Mouse (Mus musculus) kidney, postnatal 0 days (tissue): ENCODE results near the gene Plekhm1. TPM values are rescaled to one million over a fixed set of nuclear protein-coding genes. Genes with fewer than 3 reads are reported as not detected.

Experiments
- ATAC-seq: fragments of 200-750 bp; cut with Nextera tagmentation; replicated peaks from 2 replicates; pipeline ENCODE4 v1.8.0; 2017; ENCODE audit warnings: low read depth, moderate number of reproducible peaks, moderate TSS enrichment, moderate library complexity; ENCODE audit not compliant: low FRiP score
- DNase-seq: peaks from one replicate; pipeline ENCODE4 v3.0.0-alpha.2; 2016; ENCODE audit warnings: low spot score
- H3K27ac ChIP-seq: fragments of 300-500 bp; sonication (generic); 2 replicates; pipeline ENCODE4 v1.5.1; 2014; ENCODE audit warnings: mild to moderate bottlenecking
- H3K27me3 ChIP-seq: fragments of 300-500 bp; sonication (generic); 2 replicates; pipeline ENCODE4 v1.6.1; 2014; ENCODE audit warnings: low read length, mixed read lengths; ENCODE audit not compliant: insufficient read depth
- H3K36me3 ChIP-seq: fragments of 300-500 bp; sonication (generic); 2 replicates; pipeline ENCODE4 v1.6.1; 2014; ENCODE audit warnings: low read length, mixed read lengths; ENCODE audit not compliant: insufficient read depth
- H3K4me1 ChIP-seq: fragments of 300-500 bp; sonication (generic); replicated peaks from 2 replicates; pipeline ENCODE4 v1.6.1; 2014; ENCODE audit warnings: antibody characterized with exemption, low read length, mixed read lengths; ENCODE audit not compliant: insufficient read depth
- H3K4me2 ChIP-seq: fragments of 300-500 bp; sonication (generic); 2 replicates; pipeline ENCODE4 v1.6.1; 2014; ENCODE audit warnings: mild to moderate bottlenecking, low read length, moderate library complexity, mixed read lengths
- H3K4me3 ChIP-seq: fragments of 300-500 bp; sonication (generic); replicated peaks from 2 replicates; pipeline ENCODE4 v1.5.1; 2014; ENCODE audit warnings: low read depth, low read length
- H3K9ac ChIP-seq: fragments of 300-500 bp; sonication (generic); 2 replicates; pipeline ENCODE4 v1.6.1; 2014; ENCODE audit warnings: low read depth, low read length
- H3K9me3 ChIP-seq: fragments of 300-500 bp; sonication (generic); replicated peaks from 2 replicates; pipeline ENCODE4 v1.6.1; 2016; ENCODE audit warnings: low read length, inconsistent platforms, mixed read lengths
- CTCF ChIP-seq: IDR thresholded peaks from 2 replicates; pipeline ENCODE4 v1.5.1; 2016; ENCODE audit warnings: antibody characterized with exemption, low read depth, mild to moderate bottlenecking, moderate library complexity
- WGBS: fragments of 180-500 bp; shearing (Covaris S2); extraction: QIAGEN DNeasy Blood & Tissue Kit; methylation state at CpG from one replicate; pipeline ENCODE4 v1.1.7; 2014; 5-methylcytosine and 5-hydroxymethylcytosine counted together
- polyA plus RNA-seq: library from polyadenylated mRNA; unstranded; fragments of >200 nt; fragmentation: Nextera tagmentation; extraction: Ambion mirVana; gene quantifications from 2 replicates; pipeline ENCODE4 v1.2.1, GENCODE M21; 2015

Plekhm1 gene
- polyA plus RNA-seq, 1 experiment from 2014 or later = 5.4 TPM

- H3K9me3 ChIP-seq = no peaks in the 10 kb centered on the region
- TF ChIP-seq CTCF = no peak
- H3K27me3 ChIP-seq = no peaks in the 10 kb centered on the region
- peak overlapping the region; percentile 51 for H3K27ac ChIP-seq
- H3K4me1 ChIP-seq = peaks cover 4% of the 10 kb centered on the region; the same call in 1 of the 2 replicates
- no peak overlapping the region for H3K4me3 ChIP-seq
- 0 out of 2 replicates have a peak overlapping the region, but pooled peaks have one; percentile 25 for H3K9ac ChIP-seq
- no peaks in the 10 kb centered on the region for H3K36me3 ChIP-seq
- peak; percentile 60 for ATAC-seq
- H3K4me2 ChIP-seq = no peak overlapping the region
- 48% methylated on average over 5 of the region's 5 CpGs for WGBS
- DNase-seq = no peak
Measured at GRCm38 (mm10) chr11:103346657-103347056, 65.8 kb downstream of the Plekhm1 start.

- Histone ChIP-seq H3K9me3 (no peaks in the 10 kb centered on the region), H3K27ac (peak overlapping the region; percentile 51), H3K4me1 (peaks cover 4% of the 10 kb centered on the region; the same call in 1 of the 2 replicates), H3K36me3 (no peaks in the 10 kb centered on the region), H3K27me3 (no peaks in the 10 kb centered on the region), H3K9ac (no peak overlapping the region), H3K4me3 (no peak overlapping the region), H3K4me2 (no peak overlapping the region)
- DNase-seq (no peak), ATAC-seq (no peak)
- TF ChIP-seq CTCF = no peak
- WGBS = 64% methylated on average over 7 of the region's 7 CpGs
Measured at GRCm38 (mm10) chr11:103346236-103346635, 66.3 kb downstream of the Plekhm1 start.

GRCm38 (mm10) chr11:103345408-103346091 lies 66.9 kb downstream of the Plekhm1 start:
- 83% methylated on average over 7 of the region's 7 CpGs for WGBS
- ATAC-seq = no peak
- Histone ChIP-seq H3K4me2 (no peak overlapping the region), H3K27ac (peak overlapping the region; percentile 51), H3K4me3 (no peak overlapping the region), H3K27me3 (no peaks in the 10 kb centered on the region), H3K9ac (no peak overlapping the region), H3K4me1 (peaks cover 4% of the 10 kb centered on the region; the same call in 1 of the 2 replicates), H3K36me3 (no peaks in the 10 kb centered on the region), H3K9me3 (no peaks in the 10 kb centered on the region)
- no peak for DNase-seq
- no peak for TF ChIP-seq CTCF

GRCm38 (mm10) chr11:103344494-103345332 lies 67.8 kb downstream of the Plekhm1 start:
- Histone ChIP-seq H3K4me3 (no peak overlapping the region), H3K36me3 (no peaks in the 10 kb centered on the region), H3K27ac (no peak overlapping the region), H3K27me3 (no peaks in the 10 kb centered on the region), H3K9me3 (no peaks in the 10 kb centered on the region), H3K9ac (no peak overlapping the region), H3K4me2 (no peak overlapping the region), H3K4me1 (peaks cover 9% of the 10 kb centered on the region)
- 63% methylated on average over 19 of the region's 19 CpGs for WGBS
- ATAC-seq (no peak), DNase-seq (no peak)
- TF ChIP-seq CTCF = no peak

- Histone ChIP-seq H3K9me3 (no peaks in the 10 kb centered on the region), H3K36me3 (no peaks in the 10 kb centered on the region), H3K9ac (no peak overlapping the region), H3K4me3 (no peak overlapping the region), H3K27ac (no peak overlapping the region), H3K4me1 (peaks cover 13% of the 10 kb centered on the region), H3K4me2 (no peak overlapping the region), H3K27me3 (no peaks in the 10 kb centered on the region)
- no peak for TF ChIP-seq CTCF
- no peak for ATAC-seq
- no peak for DNase-seq
- WGBS = 58% methylated on average over 1 of the region's 1 CpGs
Measured at GRCm38 (mm10) chr11:103343881-103344280, 68.6 kb downstream of the Plekhm1 start.

GRCm38 (mm10) chr11:103343063-103343462 lies 69.4 kb downstream of the Plekhm1 start:
- no peak for ATAC-seq
- H3K9me3 ChIP-seq = no peaks in the 10 kb centered on the region
- TF ChIP-seq CTCF = no peak
- no peak overlapping the region for H3K27ac ChIP-seq
- no peak overlapping the region for H3K9ac ChIP-seq
- H3K4me2 ChIP-seq = no peak overlapping the region
- no peaks in the 10 kb centered on the region for H3K36me3 ChIP-seq
- no peaks in the 10 kb centered on the region for H3K27me3 ChIP-seq
- 86% methylated on average over 6 of the region's 6 CpGs for WGBS
- DNase-seq = no peak
- H3K4me3 ChIP-seq = no peak overlapping the region
- peaks cover 13% of the 10 kb centered on the region for H3K4me1 ChIP-seq
